Mouse (Mus musculus) WW6 (cell line): ENCODE data around the gene Homer1.

ENCODE experiments used
- DNase-seq: peaks from one replicate; pipeline ENCODE4 v3.0.0-alpha.2; 2013; ENCODE audit warnings: low read depth, low spot score

The Homer1 gene

GRCm38 (mm10) chr13:93299316-93299715 is at the start of gene Homer1:
TSS of gene Homer1 (plus strand) at chr13:93299635.
- DNase-seq, result no peak

DNA sequence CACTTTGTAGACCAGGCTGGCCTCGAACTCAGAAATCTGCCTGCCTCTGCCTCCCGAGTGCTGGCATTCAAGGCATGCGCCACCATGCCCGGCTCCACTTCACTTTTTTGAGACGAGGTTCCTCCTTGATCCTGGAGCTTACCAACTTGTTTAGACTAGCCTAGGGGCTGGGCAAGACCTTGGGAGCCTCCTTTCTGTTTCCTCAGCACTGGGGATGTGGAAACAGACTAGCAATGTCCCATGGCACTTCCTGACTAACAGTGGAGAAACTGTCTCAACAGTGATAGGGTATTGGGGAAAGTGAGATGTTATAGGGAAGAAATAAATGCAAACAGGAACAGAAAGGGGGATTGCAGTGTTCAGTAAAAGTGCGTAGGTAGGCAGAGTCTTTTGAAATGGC is 47.7 kb upstream of the Homer1 start:
- no peak for DNase-seq

DNA sequence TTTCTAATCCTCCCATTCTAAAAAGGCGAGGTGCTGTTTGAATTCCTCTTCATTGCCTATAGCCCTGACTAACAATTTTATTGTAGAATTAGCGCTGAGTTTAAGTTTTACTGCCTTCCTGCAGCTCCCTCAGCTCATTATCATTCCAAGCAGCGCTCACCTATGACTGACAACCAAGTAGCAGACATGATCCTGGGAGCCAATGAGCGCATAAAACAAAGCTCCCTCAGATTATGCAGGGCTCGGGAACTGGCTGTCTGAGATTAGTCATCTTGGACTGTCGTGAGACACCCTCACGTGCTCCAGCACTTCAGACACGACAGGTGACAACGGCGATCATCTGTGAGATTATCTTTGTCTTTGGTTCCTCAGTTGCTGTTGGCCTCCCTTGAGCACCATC is 47.3 kb upstream of the Homer1 start:
- DNase-seq, result no peak

DNA sequence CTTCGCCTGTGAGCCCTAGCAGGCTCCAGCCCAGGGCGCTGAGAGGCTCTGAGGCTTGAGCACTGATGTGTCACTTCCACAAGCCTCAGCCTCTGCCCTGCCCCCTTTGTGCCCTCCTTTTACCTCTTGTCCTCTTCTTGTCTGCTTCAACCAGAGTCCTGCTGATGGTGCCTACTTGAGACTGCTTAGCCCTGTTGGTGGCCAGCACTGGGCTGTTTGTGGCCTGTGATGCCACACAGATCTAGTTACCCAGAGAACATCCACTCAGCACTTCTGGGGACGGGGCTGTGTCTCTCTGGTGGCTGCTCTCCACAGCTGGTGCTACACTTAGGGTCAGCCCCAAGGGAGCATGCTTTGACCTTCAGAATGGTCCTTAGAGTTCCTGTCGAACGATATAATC is 46.5 kb upstream of the Homer1 start:
- DNase-seq, result no peak

- DNase-seq, result no peak
Observed at GRCm38 (mm10) chr13:93267151-93267550, 32.3 kb upstream of the Homer1 start.

- no peak for DNase-seq
Observed at GRCm38 (mm10) chr13:93300581-93300980, 1.1 kb downstream of the Homer1 start.

DNA sequence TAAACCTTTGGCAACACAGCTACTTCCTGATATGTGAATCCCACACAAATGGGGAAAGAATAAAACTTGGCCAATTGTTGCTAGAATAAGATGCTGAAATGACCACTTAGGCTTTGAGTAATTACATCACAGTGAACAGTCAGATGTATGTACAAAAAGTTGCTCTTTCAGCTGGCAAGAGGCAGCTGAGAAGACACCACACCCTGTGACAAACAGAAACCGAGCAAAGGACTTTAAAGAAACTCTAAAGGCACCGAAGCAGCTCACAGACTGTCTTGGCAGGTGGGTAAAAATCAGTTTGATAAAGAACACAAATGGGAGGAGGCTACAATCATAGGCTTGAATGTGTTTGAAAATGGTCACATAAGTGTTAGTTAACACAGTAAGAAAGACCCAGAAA is 1.6 kb downstream of the Homer1 start:
- DNase-seq, result no peak

DNA sequence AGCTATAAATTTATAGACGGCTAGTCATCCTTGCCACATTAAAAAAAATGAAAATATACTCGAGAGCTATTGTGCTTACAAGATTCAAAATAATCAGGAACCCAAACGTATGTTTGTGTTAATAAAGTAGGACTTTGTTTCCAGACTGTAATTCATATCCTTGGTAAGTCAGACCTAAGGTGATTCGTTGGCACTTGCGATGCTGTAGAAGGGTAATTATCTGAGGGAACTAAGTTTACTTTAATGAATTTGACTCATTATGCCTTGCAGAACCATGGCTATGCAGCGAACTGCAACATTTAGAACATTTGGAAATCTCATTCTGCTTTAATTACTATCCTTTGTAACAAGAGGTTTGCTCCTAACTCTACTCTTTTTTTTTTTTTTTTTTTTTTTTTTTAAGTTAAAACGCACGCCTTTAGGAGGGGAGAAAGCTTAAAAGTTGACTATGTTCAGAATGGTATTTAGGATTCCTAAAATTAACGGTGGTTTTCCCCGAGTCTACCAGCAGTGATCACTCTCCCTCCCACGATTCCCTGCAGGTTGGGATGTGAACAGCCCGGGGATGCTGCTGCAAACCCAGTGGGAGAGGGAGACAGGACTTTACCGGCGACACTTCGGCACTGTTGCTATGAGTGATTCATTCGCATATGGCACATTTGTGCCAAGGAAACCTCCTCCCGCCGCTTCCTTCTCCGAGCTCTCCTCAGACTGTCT is 3.6 kb downstream of the Homer1 start:
- no peak for DNase-seq

DNA sequence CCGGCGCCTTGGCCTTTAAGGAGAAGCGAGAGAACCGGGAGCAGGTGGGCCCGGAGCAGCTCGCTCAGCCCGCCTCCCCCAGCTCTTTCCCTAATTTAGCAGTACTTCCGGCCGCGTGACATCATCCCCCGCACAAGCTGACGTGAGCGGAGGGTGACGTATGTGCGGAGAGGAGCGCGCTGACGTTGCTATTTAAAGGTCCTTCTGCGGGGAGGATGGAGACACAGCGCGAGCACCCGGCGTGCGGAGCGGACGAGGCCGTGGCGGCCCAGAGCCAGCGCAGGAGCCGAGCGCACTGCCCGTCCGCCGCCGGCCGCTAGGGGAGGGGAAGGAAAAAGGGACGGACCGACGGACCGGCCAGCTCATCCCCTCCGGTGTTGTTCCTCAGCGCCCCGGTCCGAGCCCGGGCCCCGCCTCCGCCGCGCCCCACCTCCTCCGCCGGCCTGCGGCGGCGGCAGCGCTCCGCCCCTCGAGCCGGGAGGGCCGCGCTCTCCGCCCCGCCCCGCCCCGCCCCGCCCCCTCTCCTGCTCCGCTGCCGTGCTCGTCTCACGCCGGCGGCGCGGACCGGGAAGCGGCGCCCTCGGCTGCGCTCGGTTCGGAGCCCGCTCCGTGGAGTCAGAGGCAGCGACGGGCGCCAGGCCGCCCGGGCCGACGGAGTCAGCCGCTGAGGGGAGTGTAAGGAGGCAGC is 4.3 kb downstream of the Homer1 start:
- DNase-seq, result peak; percentile 84

DNA sequence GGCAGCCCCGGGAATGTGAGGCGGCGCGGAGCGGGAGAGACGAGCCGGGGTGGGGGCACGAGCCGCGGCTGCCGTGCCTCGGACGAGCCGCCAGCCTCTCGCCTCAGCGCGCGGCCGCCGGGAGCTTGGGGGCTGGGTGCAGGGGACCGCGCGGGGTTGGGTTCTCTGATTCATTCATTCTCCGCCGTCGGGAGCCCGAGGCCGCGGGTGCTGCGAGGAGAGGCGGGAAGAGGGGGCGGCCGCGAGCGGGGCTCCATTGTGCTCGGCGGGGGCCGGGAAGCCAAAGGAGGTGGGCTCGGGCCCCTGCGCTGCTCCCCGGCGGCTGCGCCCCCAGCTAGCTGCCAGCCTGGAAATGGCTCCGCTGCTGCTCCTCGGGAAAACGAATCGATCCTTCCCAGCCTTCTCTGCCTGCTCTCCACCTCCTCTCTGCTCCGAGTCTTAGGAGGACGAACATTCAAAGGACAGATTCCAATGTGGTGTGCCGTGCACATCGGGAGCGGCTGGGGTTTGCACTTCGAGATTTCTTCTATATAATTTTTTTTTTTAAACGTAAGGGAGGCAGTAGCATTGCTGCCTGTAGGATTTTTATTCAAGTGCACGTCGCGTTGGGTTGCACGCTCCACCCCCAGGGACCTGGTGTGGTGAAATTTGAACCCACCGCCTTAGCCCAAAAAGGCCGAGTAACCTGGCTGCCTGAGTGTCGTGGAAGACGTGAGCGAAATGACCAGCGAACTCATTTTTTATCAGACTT is 5.0 kb downstream of the Homer1 start:
- peak; percentile 22 for DNase-seq

DNA sequence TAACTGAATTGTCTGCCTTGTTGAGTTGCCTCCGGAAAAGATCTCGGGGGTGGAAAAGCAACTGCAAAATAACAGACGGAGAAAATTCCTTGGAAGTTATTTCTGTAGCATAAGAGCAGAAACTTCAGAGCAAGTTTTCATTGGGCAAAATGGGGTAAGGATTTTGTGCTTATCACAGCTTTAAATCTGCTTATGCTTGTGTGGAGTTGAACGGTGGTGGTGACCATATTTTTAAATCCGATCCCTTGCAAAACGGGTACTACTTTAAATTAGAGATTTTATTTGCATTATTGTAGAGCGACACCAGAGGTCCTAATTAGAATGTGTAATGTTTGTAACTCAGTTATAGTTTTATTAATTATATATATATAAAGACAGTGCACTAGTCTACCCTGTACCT is 5.7 kb downstream of the Homer1 start:
- DNase-seq, result no peak

- DNase-seq, result no peak
Observed at GRCm38 (mm10) chr13:93305636-93306035, 6.2 kb downstream of the Homer1 start.

DNA sequence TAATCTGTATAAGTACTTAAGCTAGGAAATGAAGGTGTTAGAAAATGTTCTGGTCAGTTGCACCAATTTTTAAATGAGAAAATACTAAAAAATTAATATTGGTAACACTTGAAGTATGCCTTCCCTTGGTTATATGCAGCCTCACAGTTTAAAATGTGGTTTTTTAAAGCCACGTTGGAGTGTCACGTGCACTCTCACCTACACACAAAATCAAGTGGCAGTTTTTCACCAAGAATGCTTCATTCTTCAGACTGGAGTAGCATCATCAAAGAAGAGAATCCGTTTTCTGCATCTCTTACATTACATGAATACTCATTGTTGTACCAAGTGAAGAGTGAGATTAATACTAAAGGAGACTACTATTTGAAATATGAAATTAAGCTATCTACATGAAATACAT is 7.1 kb downstream of the Homer1 start:
- DNase-seq, result no peak

- DNase-seq, result no peak
Observed at GRCm38 (mm10) chr13:93307700-93308099, 8.3 kb downstream of the Homer1 start.

- DNase-seq, result no peak
Observed at GRCm38 (mm10) chr13:93309295-93309694, 9.9 kb downstream of the Homer1 start.

- no peak for DNase-seq
Observed at GRCm38 (mm10) chr13:93312518-93312917, 13.1 kb downstream of the Homer1 start.

GRCm38 (mm10) chr13:93314322-93314721 is 14.9 kb downstream of the Homer1 start:
- DNase-seq, result no peak

DNA sequence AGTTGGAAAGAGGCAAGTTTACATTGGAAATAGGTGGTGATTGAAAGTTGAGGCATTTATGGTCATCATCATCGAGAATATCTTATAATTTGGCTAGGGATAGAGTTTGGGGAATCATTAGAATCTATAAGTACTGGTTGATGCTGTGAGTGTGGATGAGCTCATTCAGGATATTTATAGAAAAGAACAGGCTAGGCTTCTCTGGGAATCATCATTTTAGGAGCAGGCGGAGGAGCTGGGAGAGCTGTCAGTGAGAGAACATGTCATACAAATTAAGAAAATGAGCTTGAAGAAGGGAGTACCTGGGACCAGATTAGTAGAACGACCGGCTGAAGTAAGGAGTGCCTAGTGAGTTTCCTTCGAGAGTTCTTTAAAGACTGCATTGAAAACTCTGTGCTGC is 20.7 kb downstream of the Homer1 start:
- no peak for DNase-seq

DNA sequence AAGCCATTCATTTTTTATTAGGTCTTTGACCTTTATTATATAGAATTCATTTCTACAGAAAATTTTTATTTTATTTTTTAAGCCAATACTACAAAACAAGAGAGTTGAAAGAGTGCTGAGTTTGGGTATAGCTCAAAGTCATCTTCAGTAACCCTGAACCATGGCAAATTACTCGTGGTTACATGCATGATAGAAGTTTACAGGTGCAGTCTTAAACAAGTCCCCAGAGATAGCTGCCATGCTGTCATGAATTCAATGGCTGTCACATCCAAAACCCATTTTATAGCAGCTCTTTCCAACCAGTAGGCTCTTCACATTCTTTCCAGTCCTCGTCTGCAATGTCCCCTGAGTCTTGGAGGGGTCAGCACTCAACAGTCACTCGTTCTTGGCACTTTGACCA is 26.9 kb downstream of the Homer1 start:
- no peak for DNase-seq

DNA sequence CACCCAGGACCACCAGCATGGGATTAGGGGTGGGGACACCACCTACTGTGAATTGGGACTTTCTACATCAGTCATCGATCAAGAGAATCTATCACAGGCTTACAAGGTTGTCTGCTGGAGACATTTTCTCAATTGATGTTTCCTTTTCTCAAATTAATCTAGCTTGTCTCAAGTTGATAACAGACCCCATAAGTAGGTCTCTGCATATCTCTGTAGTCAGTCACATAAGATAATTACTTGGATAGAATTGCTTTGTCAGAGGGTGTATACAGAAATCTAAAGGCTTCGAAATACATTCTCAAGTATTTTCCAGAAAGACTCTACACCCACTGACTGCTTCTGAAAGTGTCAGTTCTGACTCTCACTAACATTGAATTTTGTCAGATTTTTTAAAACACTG is 32.3 kb downstream of the Homer1 start:
- DNase-seq, result no peak

DNA sequence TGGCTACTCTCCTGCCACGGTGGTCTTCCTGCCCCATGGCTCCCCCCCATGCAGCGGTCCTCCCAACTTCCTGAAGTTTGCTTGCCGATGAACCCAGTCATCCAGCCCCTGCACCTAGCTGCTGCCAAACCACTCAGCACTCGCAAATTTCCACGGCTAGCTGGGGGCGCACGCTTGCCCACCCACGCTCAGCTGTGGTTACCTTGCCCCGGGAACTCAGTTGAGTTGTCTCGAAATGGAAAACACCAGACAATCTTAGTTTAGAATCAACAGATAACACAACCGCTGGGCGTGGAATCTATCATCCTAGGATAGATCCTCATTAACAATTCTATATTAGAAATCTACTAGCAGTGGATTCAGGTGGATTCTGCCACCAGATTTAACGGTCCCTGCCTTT is 33.1 kb downstream of the Homer1 start:
- DNase-seq, result no peak

GRCm38 (mm10) chr13:93335337-93335736 is 35.9 kb downstream of the Homer1 start:
- no peak for DNase-seq

DNA sequence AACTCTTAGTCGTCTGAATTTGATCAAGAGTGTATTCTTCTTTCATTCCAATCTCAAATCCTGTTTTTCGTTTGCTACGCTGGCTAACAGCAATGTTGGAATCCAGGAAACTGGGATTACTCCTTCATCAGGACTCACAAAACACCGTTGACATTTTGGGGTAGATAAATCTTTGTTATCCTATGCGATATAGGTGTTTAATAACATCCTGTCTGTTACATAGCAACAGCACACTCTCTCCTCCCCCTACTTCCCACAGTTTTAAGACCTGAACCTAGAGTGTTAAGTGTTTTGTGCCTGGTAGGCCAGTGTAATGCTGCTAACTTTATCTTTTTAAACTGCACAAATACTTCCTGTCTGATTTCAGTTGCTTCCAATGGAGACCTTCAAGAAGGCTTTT is 39.0 kb downstream of the Homer1 start:
- no peak for DNase-seq
